In genomic region chr8:76899411-76900154, GRCm38 (mm10) we compare ENCODE assay signal across 8 mouse cellular contexts. TPM values are rescaled to one million over a fixed set of nuclear protein-coding genes. Genes with fewer than 3 reads are reported as not detected.
DNase-seq lines count a peak whose midpoint lies in the region; ATAC-seq and TF ChIP-seq lines count a peak whose summit lies in the region.

TSS of gene Nr3c2 (plus strand) at chr8:76899442.

- no peak for ATAC-seq in liver, embryonic 11.5 days (replicated peaks; ENCODE audit: low FRiP score)

- peak within 1 kb of the TSS; percentile 98 for H3K4me2 ChIP-seq in liver, embryonic 11.5 days
- H3K4me2 ChIP-seq in myocyte (ENCODE audit: low read depth): peak within 1 kb of the TSS; percentile 99

- TF ChIP-seq CTCF in testis, adult 2 months (IDR thresholded peaks at IDR 0.05; ENCODE audit: control insufficient read depth, insufficient read depth, insufficient replicate concordance, low read depth, low read length): no peak
- TF ChIP-seq CTCF in kidney, adult 2 months (conservative IDR thresholded peaks at IDR 0.05; ENCODE audit: insufficient read depth, insufficient read length, low read depth, low read length): 0 out of 2 replicates have a peak, but pooled peaks have one; percentile 19

- no peak within 1 kb of the TSS for H3K27ac ChIP-seq in testis, adult 2 months (ENCODE audit: control insufficient read depth, insufficient read depth, low read depth, low read length)
- peak within 1 kb of the TSS; percentile 24 for H3K27ac ChIP-seq in kidney, adult 2 months (ENCODE audit: insufficient read depth, low read depth, low read length)
- H3K27ac ChIP-seq in liver, embryonic 11.5 days (ENCODE audit: low read depth, low read length): no peak within 1 kb of the TSS

- no peaks in the 10 kb centered on the region for H3K27me3 ChIP-seq in testis, adult 2 months (ENCODE audit: control insufficient read depth, insufficient read depth, low read length)
- H3K27me3 ChIP-seq in kidney, adult 2 months (replicated peaks; ENCODE audit: control insufficient read depth, insufficient read depth, low read length): no peaks in the 10 kb centered on the region
- H3K27me3 ChIP-seq in liver, embryonic 11.5 days (replicated peaks; ENCODE audit: control insufficient read depth, insufficient read depth, low read length): peaks cover 41% of the 10 kb centered on the region
- peaks cover 23% of the 10 kb centered on the region for H3K27me3 ChIP-seq in myocyte (ENCODE audit: control insufficient read depth, insufficient read depth, insufficient read length)

- WGBS in kidney, adult 2 months: under 1% methylated on average over 47 of the region's 47 CpGs
- under 1% methylated on average over 46 of the region's 47 CpGs for WGBS in liver, embryonic 11.5 days

- TF ChIP-seq POLR2A in testis, adult 2 months (IDR thresholded peaks at IDR 0.05; ENCODE audit: control insufficient read depth, low read depth, low read length): no peak
- TF ChIP-seq POLR2A in kidney, adult 2 months (IDR thresholded peaks at IDR 0.05; ENCODE audit: low read depth, low read length): no peak
- TF ChIP-seq POLR2A in myocyte (IDR thresholded peaks at IDR 0.05; ENCODE audit: insufficient read length, low read depth): no peak

- H3K9me3 ChIP-seq in liver, embryonic 11.5 days (ENCODE audit: control insufficient read depth, low read length): no peaks in the 10 kb centered on the region

- peak within 1 kb of the TSS; percentile 52 for H3K9ac ChIP-seq in liver, embryonic 11.5 days (ENCODE audit: low read depth, low read length)

- no peaks in the 10 kb centered on the region for H3K36me3 ChIP-seq in testis, adult 2 months (ENCODE audit: control insufficient read depth, insufficient read depth, low read length)
- H3K36me3 ChIP-seq in kidney, adult 2 months (ENCODE audit: control insufficient read depth, insufficient read depth, low read length): no peaks in the 10 kb centered on the region
- H3K36me3 ChIP-seq in liver, embryonic 11.5 days (ENCODE audit: control insufficient read depth, insufficient read depth, low read length): no peaks in the 10 kb centered on the region
- no peaks in the 10 kb centered on the region for H3K36me3 ChIP-seq in myocyte (ENCODE audit: control insufficient read depth, insufficient read depth)

- H3ac ChIP-seq in myocyte (ENCODE audit: control insufficient read depth, insufficient read length): peak within 1 kb of the TSS; percentile 40

- peak within 1 kb of the TSS; percentile 85 for H3K4me3 ChIP-seq in testis, adult 2 months (ENCODE audit: control insufficient read depth, low read depth, low read length)
- H3K4me3 ChIP-seq in kidney, adult 2 months (ENCODE audit: insufficient read depth, low read depth, low read length): peak within 1 kb of the TSS; percentile 77
- H3K4me3 ChIP-seq in liver, embryonic 11.5 days (ENCODE audit: low read depth, low read length): peak within 1 kb of the TSS; percentile 71
- H3K4me3 ChIP-seq in myocyte: peak within 1 kb of the TSS; percentile 28

- peaks cover 22% of the 10 kb centered on the region for H3K4me1 ChIP-seq in testis, adult 2 months (ENCODE audit: control insufficient read depth, insufficient read depth, low read length)
- no peaks in the 10 kb centered on the region for H3K4me1 ChIP-seq in kidney, adult 2 months (ENCODE audit: control insufficient read depth, insufficient read depth, low read length)
- H3K4me1 ChIP-seq in liver, embryonic 11.5 days (replicated peaks; ENCODE audit: control insufficient read depth, insufficient read depth, low read length): peaks cover 17% of the 10 kb centered on the region

- DNase-seq in testis, postnatal 14 days (ENCODE audit: low spot score): no peak
- peak; percentile 42 for DNase-seq in embryo, embryonic 9.5 days (ENCODE audit: extremely low spot score)
- no peak for DNase-seq in heart, adult 18-20 months
- DNase-seq in kidney, adult 2 months: peak; percentile 29
- no peak for DNase-seq in liver, embryonic 11.5 days (ENCODE audit: low spot score)
- DNase-seq in thymus, postnatal 14 days: peak; percentile 7

- no peaks in the 10 kb centered on the region for H3K79me2 ChIP-seq in myocyte (ENCODE audit: control insufficient read depth, insufficient read depth)

TF ChIP-seq in myocyte, 11 proteins besides CTCF, POLR2A, EP300 and RAD21:
- no peak for TF ChIP-seq USF1 (IDR thresholded peaks at IDR 0.05; ENCODE audit: low read depth)
- no peak for TF ChIP-seq MAX (IDR thresholded peaks at IDR 0.05; ENCODE audit: low read depth)
- no peak for TF ChIP-seq POLR2AphosphoS2 (IDR thresholded peaks at IDR 0.05; ENCODE audit: insufficient read length, low read depth)
TF ChIP-seq in myocyte: peak in this region for 0.

RNA-seq across cellular contexts. Expression of gene Nr3c2, which starts in this region (rescaled TPM):
- 3.7 and 4.0 TPM in 2 replicates for polyA plus RNA-seq in testis, adult 2 months (2012; rRNA removed)
- total RNA-seq in heart, adult 18-20 months (2021): 10 to 100 TPM; 19.3 TPM
- 7.6 and 9.2 TPM in 2 replicates for polyA plus RNA-seq in kidney, adult 2 months (2012; rRNA removed)
- polyA plus RNA-seq in liver, embryonic 11.5 days (2014; fragmentation: Nextera tagmentation; extraction: Ambion mirVana): 1.0 and 1.4 TPM in 2 replicates
- polyA plus RNA-seq in myocyte (2012; fragmentation: generic; extraction: Trizol): 0.11 TPM

Comparison
In these comparisons a context has a peak if more than half of its experiments do, and no peak if none do; other contexts are left out.
1. H3K4me3 ChIP-seq: peak in every context shown above with its lines; median percentile 85 in testis, adult 2 months; 77 in kidney, adult 2 months; 71 in liver, embryonic 11.5 days; 28 in myocyte.
2. DNase-seq: peak in embryo, embryonic 9.5 days (single experiment), kidney, adult 2 months (single experiment) and thymus, postnatal 14 days (single experiment); none in testis, postnatal 14 days (single experiment), heart, adult 18-20 months (0 of 2) and liver, embryonic 11.5 days (single experiment).